9 mouse cellular contexts compared by ENCODE assay signal in the genomic region with DNA sequence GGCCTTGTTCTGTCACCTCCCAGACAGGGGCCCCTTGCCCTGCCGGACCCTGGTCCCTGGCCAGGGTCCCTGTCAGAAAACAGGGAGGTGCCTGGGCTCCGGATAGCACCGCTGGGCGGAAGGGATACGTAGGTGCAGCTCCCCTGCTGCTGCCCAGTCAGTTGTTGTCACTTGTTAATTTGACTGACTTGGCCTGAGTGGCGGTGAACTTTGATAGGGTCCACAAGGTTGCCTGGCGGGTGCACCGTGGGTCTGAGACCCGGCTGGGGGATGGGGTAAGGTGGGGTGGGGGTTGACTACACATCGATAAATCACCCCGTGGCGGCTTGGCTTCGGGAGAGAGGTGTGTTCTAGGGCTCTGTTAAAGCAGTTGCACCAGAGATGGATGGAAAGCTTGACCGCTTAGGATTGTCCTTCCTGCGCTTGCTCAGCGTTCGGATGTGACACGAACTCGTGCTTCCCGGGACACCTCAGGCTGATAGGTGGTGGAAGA. TPM values are rescaled to one million over a fixed set of nuclear protein-coding genes. Genes with fewer than 3 reads are reported as not detected.
DNase-seq lines count a peak whose midpoint lies in the region; ATAC-seq and TF ChIP-seq lines count a peak whose summit lies in the region.
"Had no signal": no experiment of that assay in that cellular context is flagged by ENCODE, and none has a peak within 500 bp of the region (broad histone marks: within the 10 kb centered on the region; RNA-seq: fewer than 3 reads in every experiment).

No protein-coding gene starts in this region.

- H3K27me3 ChIP-seq in embryonic facial prominence, embryonic 15.5 days: no peaks in the 10 kb centered on the region
- peaks cover 3% of the 10 kb centered on the region; the same call in 1 of the 2 replicates for H3K27me3 ChIP-seq in hindbrain, embryonic 10.5 days (ENCODE audit: insufficient read depth, poor library complexity, severe bottlenecking)
- no peaks in the 10 kb centered on the region for H3K27me3 ChIP-seq in limb, embryonic 14.5 days (ENCODE audit: control insufficient read depth, insufficient read depth, low read length)
- H3K27me3 ChIP-seq in myocyte (ENCODE audit: control insufficient read depth, insufficient read depth, insufficient read length): peaks cover 11% of the 10 kb centered on the region

- H3K27ac ChIP-seq in embryonic facial prominence, embryonic 15.5 days (replicated peaks): no peak overlapping the region
- peak overlapping the region; percentile 98 for H3K27ac ChIP-seq in hindbrain, embryonic 10.5 days
- H3K27ac ChIP-seq in limb, embryonic 14.5 days (replicated peaks; ENCODE audit: low read depth, low read length): 0 out of 2 replicates have a peak overlapping the region, but pooled peaks have one; percentile 26

- peak; percentile 21; the same call in 1 of the 2 replicates for ATAC-seq in embryonic facial prominence, embryonic 15.5 days (ENCODE audit: insufficient number of reproducible peaks, low FRiP score, low TSS enrichment, low read depth)
- ATAC-seq in limb, embryonic 14.5 days (ENCODE audit: low FRiP score, low read depth): no peak; the same call in 1 of the 2 replicates

- no peak overlapping the region for H3ac ChIP-seq in myocyte (ENCODE audit: control insufficient read depth, insufficient read length)

- H3K9me3 ChIP-seq in embryonic facial prominence, embryonic 15.5 days (replicated peaks): no peaks in the 10 kb centered on the region
- peaks cover 4% of the 10 kb centered on the region; the same call in 1 of the 2 replicates for H3K9me3 ChIP-seq in hindbrain, embryonic 10.5 days
- no peaks in the 10 kb centered on the region for H3K9me3 ChIP-seq in limb, embryonic 14.5 days (ENCODE audit: control insufficient read depth, low read length)

- peak overlapping the region; percentile 94 for H3K4me3 ChIP-seq in embryonic facial prominence, embryonic 15.5 days (replicated peaks)
- peak overlapping the region; percentile 90 for H3K4me3 ChIP-seq in hindbrain, embryonic 10.5 days
- peak overlapping the region; percentile 89 for H3K4me3 ChIP-seq in limb, embryonic 14.5 days (replicated peaks; ENCODE audit: low read length)
- peak overlapping the region; percentile 33 for H3K4me3 ChIP-seq in myocyte

- H3K9ac ChIP-seq in embryonic facial prominence, embryonic 15.5 days: peak overlapping the region; percentile 62
- peak overlapping the region; percentile 75 for H3K9ac ChIP-seq in limb, embryonic 14.5 days (ENCODE audit: low read depth, low read length, severe bottlenecking)

- peak overlapping the region; percentile 89 for H3K4me2 ChIP-seq in embryonic facial prominence, embryonic 15.5 days (replicated peaks)
- peak overlapping the region; percentile 93 for H3K4me2 ChIP-seq in limb, embryonic 14.5 days (replicated peaks; ENCODE audit: low read depth, low read length, severe bottlenecking)
- peak overlapping the region; percentile 95 for H3K4me2 ChIP-seq in myocyte (ENCODE audit: low read depth)

- H3K79me2 ChIP-seq in myocyte (ENCODE audit: control insufficient read depth, insufficient read depth): no peaks in the 10 kb centered on the region

- peak; percentile 11 to 39 for DNase-seq in heart, adult 18-20 months
- no peak for DNase-seq in heart, adult 8-10 months (ENCODE audit: low spot score)
- peak; percentile 8 for DNase-seq in adipocyte (ENCODE audit: low spot score)
- DNase-seq in hindbrain, embryonic 10.5 days (ENCODE audit: low spot score): no peak
- DNase-seq in limb, embryonic 14.5 days (ENCODE audit: low spot score): no peak
- no peak for DNase-seq in thymus, postnatal 36 days

- WGBS in embryonic facial prominence, embryonic 15.5 days: under 1% methylated on average over 20 of the region's 20 CpGs
- under 1% methylated on average over 20 of the region's 20 CpGs for WGBS in hindbrain, embryonic 10.5 days
- WGBS in limb, embryonic 14.5 days: under 1% methylated on average over 20 of the region's 20 CpGs

- peaks cover 15% of the 10 kb centered on the region for H3K4me1 ChIP-seq in embryonic facial prominence, embryonic 15.5 days
- peaks cover 40% of the 10 kb centered on the region for H3K4me1 ChIP-seq in hindbrain, embryonic 10.5 days (replicated peaks)
- peaks cover 19% of the 10 kb centered on the region; the same call in 1 of the 2 replicates for H3K4me1 ChIP-seq in limb, embryonic 14.5 days (ENCODE audit: control insufficient read depth, insufficient read depth, low read length)

- H3K36me3 ChIP-seq in embryonic facial prominence, embryonic 15.5 days: no peaks in the 10 kb centered on the region
- H3K36me3 ChIP-seq in hindbrain, embryonic 10.5 days: no peaks in the 10 kb centered on the region
- H3K36me3 ChIP-seq in limb, embryonic 14.5 days (ENCODE audit: control insufficient read depth, insufficient read depth, low read length): no peaks in the 10 kb centered on the region
- H3K36me3 ChIP-seq in myocyte (ENCODE audit: control insufficient read depth, insufficient read depth): no peaks in the 10 kb centered on the region

- TF ChIP-seq POLR2A in limb, embryonic 14.5 days (IDR thresholded peaks at IDR 0.05; ENCODE audit: borderline replicate concordance, extremely low read depth, insufficient read depth, insufficient read length): no peak
- no peak for TF ChIP-seq POLR2A in myocyte (IDR thresholded peaks at IDR 0.05; ENCODE audit: insufficient read length, low read depth)

TF ChIP-seq in myocyte, 11 proteins besides CTCF, POLR2A, EP300 and RAD21:
- TF ChIP-seq USF1 (IDR thresholded peaks at IDR 0.05; ENCODE audit: low read depth) (no peak), TCF12 (IDR thresholded peaks at IDR 0.05; ENCODE audit: insufficient read depth, poor library complexity, severe bottlenecking) (no peak), MYOD1 (IDR thresholded peaks at IDR 0.05; ENCODE audit: control insufficient read depth in 1 of 3, insufficient read length in 2 of 3, low read depth in 2 of 3) (no peak), CEBPB (IDR thresholded peaks at IDR 0.05; ENCODE audit: insufficient read depth, poor library complexity, severe bottlenecking) (no peak), POLR2AphosphoS2 (IDR thresholded peaks at IDR 0.05; ENCODE audit: insufficient read length, low read depth) (no peak), SRF (IDR thresholded peaks at IDR 0.05; ENCODE audit: control insufficient read depth, insufficient read length, low read depth) (no peak), MYOG (IDR thresholded peaks at IDR 0.05; ENCODE audit: control insufficient read depth in 1 of 3, insufficient read depth in 1 of 3, insufficient read length in 2 of 3, low read depth in 2 of 3) (no peak)

RNA-seq across cellular contexts. Expression of a gene that starts 0.6 kb away (rescaled TPM):
- 1 to 10 TPM; 4.3 to 5.1 TPM for total RNA-seq in heart, adult 18-20 months (2021)
- total RNA-seq in heart, adult 8-10 months (2022): 1 to 10 TPM; 4.4 to 5.7 (median 5.2) TPM
- polyA plus RNA-seq in embryonic facial prominence, embryonic 15.5 days (2015; fragmentation: Nextera tagmentation; extraction: Ambion mirVana): 33.3 and 33.7 TPM in 2 replicates
- polyA plus RNA-seq in hindbrain, embryonic 10.5 days (2016; fragmentation: Nextera tagmentation; extraction: Ambion mirVana): 11.4 and 11.9 TPM in 2 replicates
- polyA plus RNA-seq in limb, embryonic 14.5 days (2012; rRNA removed): 66.2 and 72.1 TPM in 2 replicates
- polyA plus RNA-seq in limb, embryonic 14.5 days (2014; fragmentation: Nextera tagmentation; extraction: Ambion mirVana): 49.0 and 50.0 TPM in 2 replicates
- 0.61 TPM for polyA plus RNA-seq in myocyte (2012; fragmentation: generic; extraction: Trizol)

RNA-seq across cellular contexts. Expression of a gene that starts 24.6 kb away (rescaled TPM):
- not detected for total RNA-seq in heart, adult 18-20 months (2021)
- not detected for total RNA-seq in heart, adult 8-10 months (2022)
- polyA plus RNA-seq in embryonic facial prominence, embryonic 15.5 days (2015; fragmentation: Nextera tagmentation; extraction: Ambion mirVana): 0.16 TPM in 1 of 2 replicates, not detected in the other
- polyA plus RNA-seq in hindbrain, embryonic 10.5 days (2016; fragmentation: Nextera tagmentation; extraction: Ambion mirVana): not detected in 2 replicates
- polyA plus RNA-seq in limb, embryonic 14.5 days (2012; rRNA removed): not detected in 2 replicates
- polyA plus RNA-seq in limb, embryonic 14.5 days (2014; fragmentation: Nextera tagmentation; extraction: Ambion mirVana): not detected in 2 replicates
- not detected for polyA plus RNA-seq in myocyte (2012; fragmentation: generic; extraction: Trizol)
- total RNA-seq: left cerebral cortex, adult 8-10 months had no signal

RNA-seq across cellular contexts. Expression of a gene that starts 36.0 kb away (rescaled TPM):
- not detected for total RNA-seq in heart, adult 18-20 months (2021)
- total RNA-seq in heart, adult 8-10 months (2022): not detected
- polyA plus RNA-seq in embryonic facial prominence, embryonic 15.5 days (2015; fragmentation: Nextera tagmentation; extraction: Ambion mirVana): 0.04 TPM in 2 replicates
- polyA plus RNA-seq in hindbrain, embryonic 10.5 days (2016; fragmentation: Nextera tagmentation; extraction: Ambion mirVana): not detected in 2 replicates
- polyA plus RNA-seq in limb, embryonic 14.5 days (2012; rRNA removed): 0.03 and 0.04 TPM in 2 replicates
- not detected in 2 replicates for polyA plus RNA-seq in limb, embryonic 14.5 days (2014; fragmentation: Nextera tagmentation; extraction: Ambion mirVana)
- not detected for polyA plus RNA-seq in myocyte (2012; fragmentation: generic; extraction: Trizol)
- total RNA-seq: left cerebral cortex, adult 8-10 months had no signal

RNA-seq across cellular contexts. Expression of a gene that starts 52.3 kb away (rescaled TPM):
- total RNA-seq in heart, adult 18-20 months (2021): not detected
- total RNA-seq in heart, adult 8-10 months (2022): not detected
- 0.13 TPM in 1 of 2 replicates, not detected in the other for polyA plus RNA-seq in embryonic facial prominence, embryonic 15.5 days (2015; fragmentation: Nextera tagmentation; extraction: Ambion mirVana)
- not detected in 2 replicates for polyA plus RNA-seq in hindbrain, embryonic 10.5 days (2016; fragmentation: Nextera tagmentation; extraction: Ambion mirVana)
- 0.20 and 0.34 TPM in 2 replicates for polyA plus RNA-seq in limb, embryonic 14.5 days (2012; rRNA removed)
- not detected in 2 replicates for polyA plus RNA-seq in limb, embryonic 14.5 days (2014; fragmentation: Nextera tagmentation; extraction: Ambion mirVana)
- polyA plus RNA-seq in myocyte (2012; fragmentation: generic; extraction: Trizol): not detected
- total RNA-seq: left cerebral cortex, adult 8-10 months had no signal

Comparison
In these comparisons a context has a peak if more than half of its experiments do, and no peak if none do; other contexts are left out.
1. DNase-seq: peak in heart, adult 18-20 months (2 of 2) and adipocyte (single experiment); none in heart, adult 8-10 months (single experiment), hindbrain, embryonic 10.5 days (single experiment), limb, embryonic 14.5 days (single experiment) and thymus, postnatal 36 days (0 of 2).
2. H3K4me3 ChIP-seq: peak in every context shown above with its lines; median percentile 94 in embryonic facial prominence, embryonic 15.5 days; 90 in hindbrain, embryonic 10.5 days; 89 in limb, embryonic 14.5 days; 33 in myocyte.
3. Peak in every context shown above with its lines, with median percentiles within 50 percentile points of each other: H3K4me2 ChIP-seq.